Mouse (Mus musculus) heart, postnatal 0 days (tissue): ENCODE measurements around the gene Angptl4.

ENCODE experiments used
- CTCF ChIP-seq: IDR thresholded peaks from 2 replicates; pipeline ENCODE4 v1.5.1; 2016; ENCODE audit warnings: antibody characterized with exemption, control low read depth, low read depth
- EP300 ChIP-seq: IDR thresholded peaks from 2 replicates; pipeline ENCODE4 v1.6.1; 2016; ENCODE audit warnings: antibody characterized with exemption, low read depth

- TF ChIP-seq CTCF (no peak), EP300 (0 out of 2 replicates have a peak, but pooled peaks have one; percentile 29)
Measured at GRCm38 (mm10) chr17:33804745-33805144, 23.1 kb upstream of the Angptl4 start.
